Mouse (Mus musculus) MN1 (cell line): Measurements from ENCODE around the gene Ccnf.

Experiments
- DNase-seq: peaks from one replicate; pipeline ENCODE4 v3.0.0-alpha.2; 2016; ENCODE audit warnings: low spot score

The Ccnf gene

GRCm38 (mm10) chr17:24224741-24225140, 26.5 kb downstream of the Ccnf start:
- peak; percentile 34 for DNase-seq

- no peak for DNase-seq
Observed at GRCm38 (mm10) chr17:24223513-24223912, 27.8 kb downstream of the Ccnf start.

GRCm38 (mm10) chr17:24222653-24223052, 28.6 kb downstream of the Ccnf start:
- no peak for DNase-seq

GRCm38 (mm10) chr17:24220435-24221411, 30.6 kb downstream of the Ccnf start, which contains the start of gene Tedc2:
TSS of gene Tedc2 (minus strand) at chr17:24220851.
- DNase-seq: peak; percentile 93

GRCm38 (mm10) chr17:24216836-24217235, 34.4 kb downstream of the Ccnf start:
- no peak for DNase-seq

- no peak for DNase-seq
Observed at GRCm38 (mm10) chr17:24213186-24213585, 38.1 kb downstream of the Ccnf start.

GRCm38 (mm10) chr17:24212441-24213018, 38.8 kb downstream of the Ccnf start:
- no peak for DNase-seq

GRCm38 (mm10) chr17:24211631-24212440, 39.4 kb downstream of the Ccnf start:
- no peak for DNase-seq

GRCm38 (mm10) chr17:24210591-24210990, 40.7 kb downstream of the Ccnf start:
- DNase-seq: no peak

GRCm38 (mm10) chr17:24209916-24210240, 41.4 kb downstream of the Ccnf start:
- DNase-seq: peak; percentile 57

GRCm38 (mm10) chr17:24209043-24209915, 42.0 kb downstream of the Ccnf start, which contains the start of gene Ntn3:
TSS of gene Ntn3 (minus strand) at chr17:24209531.
- DNase-seq: peak; percentile 62

GRCm38 (mm10) chr17:24208641-24209042, 42.6 kb downstream of the Ccnf start:
- DNase-seq: peak; percentile 62

GRCm38 (mm10) chr17:24207768-24208640, 43.3 kb downstream of the Ccnf start:
- DNase-seq: no peak

GRCm38 (mm10) chr17:24206451-24207351, 44.6 kb downstream of the Ccnf start:
- DNase-seq: no peak

- DNase-seq: no peak
Observed at GRCm38 (mm10) chr17:24205908-24206361, 45.3 kb downstream of the Ccnf start.

GRCm38 (mm10) chr17:24205284-24205888, 45.9 kb downstream of the Ccnf start, which contains the start of gene Tbc1d24:
TSS of gene Tbc1d24 (minus strand) at chr17:24205562.
- DNase-seq: peak; percentile 95

GRCm38 (mm10) chr17:24204846-24205245, 46.4 kb downstream of the Ccnf start:
- peak; percentile 45 for DNase-seq
